Mouse (Mus musculus) kidney, adult 2 months (tissue): ENCODE measurements at regions not wholly inside any gene's neighbourhood (a gene's known extent, or its start where the extent isn't known, plus 50 kb on each side); places are given as distances from the start of the nearest gene placed in this dataset.

Experiments
- DNase-seq: peaks from one replicate; pipeline ENCODE4 v3.0.0; 2021
- H3K27ac ChIP-seq: fragments of 200-500 bp; 2 replicates; pipeline ENCODE4 v1.5.1; 2012; ENCODE audit warnings: low read depth, low read length, control low read depth, inconsistent platforms; ENCODE audit not compliant: insufficient read depth
- H3K27me3 ChIP-seq: fragments of 200-500 bp; replicated peaks from 2 replicates; pipeline ENCODE4 v1.6.1; 2012; ENCODE audit warnings: mild to moderate bottlenecking, moderate library complexity, low read length, inconsistent platforms; ENCODE audit not compliant: control insufficient read depth, insufficient read depth
- H3K36me3 ChIP-seq: fragments of 200-500 bp; 2 replicates; pipeline ENCODE4 v1.6.1; 2012; ENCODE audit warnings: mild to moderate bottlenecking, moderate library complexity, low read length, inconsistent platforms; ENCODE audit not compliant: control insufficient read depth, insufficient read depth
- H3K4me1 ChIP-seq: fragments of 200-500 bp; 2 replicates; pipeline ENCODE4 v1.6.1; 2011; ENCODE audit warnings: low read length; ENCODE audit not compliant: control insufficient read depth, insufficient read depth
- H3K4me3 ChIP-seq: fragments of 200-500 bp; 2 replicates; pipeline ENCODE4 v1.5.1; 2011; ENCODE audit warnings: mild to moderate bottlenecking, low read depth, low read length, control low read depth; ENCODE audit not compliant: insufficient read depth
- CTCF ChIP-seq: fragments of 200-500 bp; conservative IDR thresholded peaks from 2 replicates; pipeline ENCODE4 v1.5.1; 2011; ENCODE audit warnings: low read depth, mild to moderate bottlenecking, control low read depth, low read length, moderate library complexity, mixed read lengths; ENCODE audit not compliant: insufficient read depth, insufficient read length
- POLR2A ChIP-seq: fragments of 200-500 bp; IDR thresholded peaks from one replicate; pipeline ENCODE4 v1.6.1; 2011; ENCODE audit warnings: low read depth, low read length, control low read depth
- WGBS: fragments of 180-500 bp; shearing (Covaris S2); methylation state at CpG from one replicate; pipeline ENCODE4 v1.1.7; 2018; 5-methylcytosine and 5-hydroxymethylcytosine counted together

DNA sequence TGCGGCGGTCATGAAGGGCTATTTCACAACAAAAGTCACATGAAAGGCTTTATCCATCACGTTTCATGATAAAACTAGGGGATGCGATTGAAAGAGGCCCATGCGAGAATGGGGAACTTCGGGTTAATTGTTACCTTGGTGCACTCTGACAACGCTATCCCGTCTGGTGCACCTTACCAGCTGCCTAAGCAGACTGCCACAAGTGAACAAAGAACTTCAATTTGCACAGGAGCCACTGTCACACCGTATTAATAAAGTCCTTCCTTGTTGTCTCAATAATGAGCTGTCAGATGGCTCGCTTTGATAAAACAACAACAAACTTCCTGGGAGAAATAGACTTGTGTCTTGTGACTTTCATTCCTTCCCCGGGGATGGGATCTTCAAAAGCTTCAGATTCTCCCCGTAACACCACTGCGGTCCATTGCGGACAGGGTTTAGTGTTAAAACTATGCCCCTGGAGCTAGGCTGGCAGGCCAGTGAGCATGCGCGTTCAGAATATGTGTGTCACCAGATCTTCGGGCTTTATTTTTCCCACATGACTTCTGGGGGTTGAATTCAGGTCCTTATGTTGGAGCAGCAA, 165.8 kb downstream of the Samd5 start:
- no peak for TF ChIP-seq POLR2A
- TF ChIP-seq CTCF = no peak
- Histone ChIP-seq H3K27ac (no peak overlapping the region), H3K27me3 (no peaks in the 10 kb centered on the region), H3K4me3 (no peak overlapping the region), H3K36me3 (no peaks in the 10 kb centered on the region), H3K4me1 (no peaks in the 10 kb centered on the region)
- DNase-seq = no peak
- 78% methylated on average over 17 of the region's 17 CpGs for WGBS

DNA sequence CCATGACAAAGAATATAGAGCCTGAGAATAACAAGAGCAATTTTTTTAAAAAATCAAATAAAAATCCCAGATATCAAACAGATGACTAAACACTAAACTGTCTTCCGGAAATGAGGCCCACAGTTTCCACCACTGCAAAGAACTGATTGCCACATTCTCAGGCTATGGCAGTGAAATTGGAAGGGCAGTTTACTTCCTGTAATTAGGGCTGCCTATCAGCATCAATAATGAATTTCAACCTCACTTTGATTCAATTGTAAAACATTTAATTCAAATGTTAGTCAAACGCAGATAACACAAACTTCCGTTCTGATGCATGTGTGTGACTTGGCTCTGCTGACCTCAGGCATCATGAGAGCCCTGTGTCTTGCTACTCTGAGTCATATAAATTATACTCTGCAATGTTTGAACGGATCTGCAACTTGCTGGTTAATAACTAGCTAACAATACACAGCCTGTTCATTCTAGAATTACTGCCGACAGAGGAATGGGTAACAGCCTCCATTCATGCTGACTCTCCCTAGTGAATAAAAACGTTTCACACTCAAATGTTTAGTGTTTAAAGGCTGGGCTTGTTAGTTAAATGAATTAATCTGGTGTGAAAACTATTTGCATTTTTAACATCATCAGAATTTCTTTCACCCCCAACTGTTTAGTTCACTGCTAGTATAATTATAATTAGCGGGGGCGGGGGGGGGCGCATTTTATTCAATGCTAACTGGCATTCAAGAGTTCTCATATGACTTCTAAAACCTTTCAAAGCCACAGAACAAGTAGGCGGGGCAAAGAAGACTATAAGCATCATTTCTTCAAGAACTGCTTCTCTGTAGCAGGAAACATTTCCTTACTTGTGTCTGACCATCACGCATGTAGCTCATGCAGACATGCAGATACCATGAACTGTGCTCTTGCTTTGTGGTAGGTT, 171.2 kb downstream of the Samd5 start:
- WGBS = 53% methylated on average over 11 of the region's 11 CpGs
- peak; percentile 5 for DNase-seq
- H3K27ac ChIP-seq = no peak overlapping the region

DNA sequence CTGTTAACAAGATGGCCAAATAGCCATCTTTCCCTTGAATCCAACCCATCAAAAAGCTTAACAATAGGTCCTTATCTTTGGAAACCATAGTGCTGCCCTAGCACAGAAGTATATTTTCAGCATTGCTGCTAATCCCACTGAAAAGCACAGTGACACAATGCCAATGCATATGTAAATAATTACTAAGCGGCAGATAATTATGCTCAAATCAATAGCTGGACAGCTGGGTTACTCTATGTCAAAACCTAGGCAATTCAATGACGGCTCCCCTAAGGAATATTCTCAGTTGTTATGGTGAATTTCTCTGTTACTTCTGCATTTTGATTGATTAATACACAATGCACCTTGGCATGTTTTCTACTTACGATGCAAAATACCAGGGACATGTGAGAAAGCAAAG, 176.5 kb downstream of the Samd5 start:
- 94% methylated on average over 3 of the region's 3 CpGs for WGBS
- H3K27ac ChIP-seq = no peak overlapping the region
- TF ChIP-seq CTCF (no peak), POLR2A (no peak)

More for the DNA sequence above, 171.2 kb downstream of the Samd5 start:
- Histone ChIP-seq H3K4me1 (no peaks in the 10 kb centered on the region), H3K4me3 (no peak overlapping the region), H3K27me3 (no peaks in the 10 kb centered on the region), H3K36me3 (no peaks in the 10 kb centered on the region)
- TF ChIP-seq POLR2A (no peak), CTCF (no peak)

GRCm38 (mm10) chr10:9497021-9497420, 178.0 kb downstream of the Samd5 start:
- Histone ChIP-seq H3K27ac (no peak overlapping the region), H3K36me3 (no peaks in the 10 kb centered on the region), H3K27me3 (no peaks in the 10 kb centered on the region), H3K4me1 (no peaks in the 10 kb centered on the region), H3K4me3 (no peak overlapping the region)
- no peak for DNase-seq
- 96% methylated on average over 1 of the region's 1 CpGs for WGBS
- TF ChIP-seq POLR2A (no peak), CTCF (no peak)

More for the DNA sequence above, 176.5 kb downstream of the Samd5 start:
- Histone ChIP-seq H3K4me3 (no peak overlapping the region), H3K27me3 (no peaks in the 10 kb centered on the region), H3K4me1 (no peaks in the 10 kb centered on the region), H3K36me3 (no peaks in the 10 kb centered on the region)
- no peak for DNase-seq

DNA sequence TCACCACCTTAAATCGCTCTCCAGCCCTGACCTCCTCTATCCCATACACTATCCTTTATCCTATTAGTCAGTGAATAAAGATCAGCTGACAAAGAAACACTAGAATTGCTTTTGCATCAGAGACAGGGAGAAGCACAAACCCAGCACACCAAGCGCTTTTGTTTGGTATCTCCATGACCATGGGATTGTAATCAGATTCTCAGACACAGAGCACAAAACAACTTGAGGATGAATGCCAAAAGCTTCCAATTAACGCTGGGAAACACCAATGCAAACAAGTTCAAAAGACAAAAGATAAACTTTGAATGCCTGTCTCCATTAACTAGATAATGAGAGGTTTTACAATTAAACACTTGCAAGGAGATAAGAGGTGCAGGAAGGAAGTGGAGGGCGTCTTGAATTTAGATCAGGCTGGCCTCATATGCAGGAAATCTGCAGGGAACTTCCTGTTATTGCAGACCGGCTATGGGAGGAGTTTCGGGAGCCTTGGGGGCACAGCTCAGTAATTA, 179.8 kb downstream of the Samd5 start:
- no peak for DNase-seq
- no peaks in the 10 kb centered on the region for H3K27me3 ChIP-seq
- no peak overlapping the region for H3K4me3 ChIP-seq
- 44% methylated on average over 6 of the region's 6 CpGs for WGBS
- no peak for TF ChIP-seq POLR2A
- TF ChIP-seq CTCF = no peak
- no peak overlapping the region for H3K27ac ChIP-seq
- no peaks in the 10 kb centered on the region for H3K4me1 ChIP-seq
- H3K36me3 ChIP-seq = no peaks in the 10 kb centered on the region

GRCm38 (mm10) chr10:9490416-9490815, 184.6 kb downstream of the Samd5 start:
- H3K36me3 ChIP-seq = no peaks in the 10 kb centered on the region
- no peak for DNase-seq
- no peaks in the 10 kb centered on the region for H3K4me1 ChIP-seq
- TF ChIP-seq CTCF = no peak
- TF ChIP-seq POLR2A = no peak
- no peak overlapping the region for H3K4me3 ChIP-seq
- H3K27me3 ChIP-seq = no peaks in the 10 kb centered on the region
- H3K27ac ChIP-seq = no peak overlapping the region
- WGBS = 81% methylated on average over 2 of the region's 2 CpGs

- Histone ChIP-seq H3K4me3 (no peak overlapping the region), H3K36me3 (no peaks in the 10 kb centered on the region), H3K27ac (no peak overlapping the region), H3K27me3 (no peaks in the 10 kb centered on the region), H3K4me1 (no peaks in the 10 kb centered on the region)
- TF ChIP-seq CTCF (no peak), POLR2A (no peak)
- 52% methylated on average over 6 of the region's 6 CpGs for WGBS
- no peak for DNase-seq
These were observed 212.6 kb downstream of the Samd5 start for GRCm38 (mm10) chr10:9462361-9462760.

GRCm38 (mm10) chr10:9459145-9459544, 215.9 kb downstream of the Samd5 start:
- Histone ChIP-seq H3K27ac (no peak overlapping the region), H3K4me3 (no peak overlapping the region), H3K27me3 (no peaks in the 10 kb centered on the region), H3K4me1 (no peaks in the 10 kb centered on the region), H3K36me3 (no peaks in the 10 kb centered on the region)
- TF ChIP-seq CTCF = no peak
- TF ChIP-seq POLR2A = no peak
- WGBS = 90% methylated on average over 6 of the region's 6 CpGs
- DNase-seq = no peak
